Mouse (Mus musculus): ENCODE data around the gene Dag1.
"Not testable (repeated sequence)": the region's sequence is repeated elsewhere in the genome, so short reads cannot be mapped to it uniquely, and the experiment has no call there.

Gene Dag1

DNA sequence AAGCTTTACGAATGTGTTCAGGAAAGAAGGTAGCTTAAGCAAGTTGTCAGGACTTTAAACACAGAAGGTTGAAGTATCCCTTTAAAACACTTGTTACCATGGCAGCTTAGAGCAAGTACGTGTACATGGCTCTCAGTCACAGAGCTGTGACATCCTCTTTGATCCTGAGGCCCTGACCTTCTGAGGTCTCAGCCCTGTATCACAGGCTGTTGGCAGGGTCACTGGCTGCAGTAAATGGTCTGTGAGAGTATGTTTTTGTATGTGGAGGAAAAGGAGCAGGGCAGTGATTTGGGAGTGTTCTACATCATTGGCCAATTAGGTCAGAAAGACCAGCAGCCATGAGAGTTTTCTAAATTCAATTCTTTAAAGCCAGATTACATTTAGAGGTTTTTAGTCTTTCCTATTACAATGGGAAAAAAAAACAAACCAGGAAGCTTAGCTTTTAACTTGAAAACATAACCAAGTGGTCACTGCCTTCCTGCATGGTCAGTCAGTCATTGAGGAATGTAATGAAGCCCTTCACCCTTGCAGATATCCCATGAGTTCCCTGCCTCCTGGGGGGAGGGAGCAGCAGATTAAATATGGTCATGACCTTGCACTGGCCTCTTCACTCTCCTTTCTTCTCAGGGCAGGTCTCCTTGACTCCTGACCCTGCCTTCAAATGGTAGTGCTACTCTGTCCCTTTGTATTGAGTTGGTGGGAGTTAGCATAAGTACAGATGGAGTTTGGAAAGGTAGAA is 35.7 kb downstream of the Dag1 start:
- no peak for DNase-seq (ENCODE audit: low read depth, low spot score)

DNA sequence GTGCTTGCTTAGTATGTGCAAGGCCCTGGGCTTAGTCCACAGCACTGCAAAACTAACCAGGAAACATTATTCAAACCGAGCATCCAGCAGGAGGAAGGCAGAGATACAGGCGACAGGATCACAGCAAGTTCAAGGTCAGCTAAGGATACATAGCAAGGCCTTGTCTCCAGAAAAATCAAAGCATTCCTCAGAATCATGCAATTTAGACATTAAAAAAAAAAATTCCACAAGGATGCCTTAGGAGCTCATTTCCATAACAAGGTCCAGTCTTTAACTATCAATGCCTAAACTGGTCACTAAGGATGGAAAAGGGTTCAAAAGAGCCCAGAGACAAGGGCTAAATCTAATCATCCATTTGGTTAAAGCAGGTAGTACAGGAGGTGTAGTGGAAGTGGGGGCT is 38.6 kb downstream of the Dag1 start:
- DNase-seq (ENCODE audit: low read depth, low spot score), result no peak

DNA sequence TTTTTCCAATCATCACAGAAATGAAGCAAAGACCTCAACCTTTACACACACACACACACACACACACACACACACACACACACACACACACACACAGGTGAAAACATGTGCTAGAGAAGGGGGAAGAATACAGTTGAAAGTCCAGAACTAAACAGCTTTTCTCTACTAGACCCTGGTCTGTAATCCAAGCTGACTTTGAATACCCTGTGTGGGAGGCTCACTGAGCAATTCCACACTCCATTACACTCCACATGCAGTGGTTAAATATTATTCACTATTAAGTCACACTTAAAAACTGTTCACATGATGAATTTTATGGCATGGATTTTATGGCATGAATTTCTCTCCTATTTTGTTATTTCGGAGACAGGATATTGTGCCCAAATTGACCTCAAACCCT is 40.1 kb downstream of the Dag1 start:
- DNase-seq (ENCODE audit: low read depth, low spot score), result no peak

DNA sequence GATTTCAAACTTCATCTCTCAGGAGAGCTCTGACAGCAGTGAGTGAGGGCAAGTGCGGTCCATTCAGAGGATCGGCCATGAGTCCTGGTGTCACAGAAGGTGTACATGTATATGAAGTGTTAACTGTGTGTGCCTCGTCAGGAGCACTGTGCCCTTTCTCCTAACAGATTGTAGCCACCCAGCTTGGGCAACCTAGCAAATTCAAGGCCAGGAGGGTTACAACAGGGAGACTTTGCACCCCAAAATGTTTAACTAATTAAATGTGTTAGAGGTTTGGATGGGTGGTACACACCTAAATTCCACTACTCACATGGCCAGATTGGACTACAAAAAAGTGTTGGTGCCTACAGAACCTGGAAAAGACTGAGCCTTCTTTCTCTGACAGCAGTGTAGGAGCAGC is 42.2 kb downstream of the Dag1 start:
- DNase-seq (ENCODE audit: low read depth, low spot score), result no peak

DNA sequence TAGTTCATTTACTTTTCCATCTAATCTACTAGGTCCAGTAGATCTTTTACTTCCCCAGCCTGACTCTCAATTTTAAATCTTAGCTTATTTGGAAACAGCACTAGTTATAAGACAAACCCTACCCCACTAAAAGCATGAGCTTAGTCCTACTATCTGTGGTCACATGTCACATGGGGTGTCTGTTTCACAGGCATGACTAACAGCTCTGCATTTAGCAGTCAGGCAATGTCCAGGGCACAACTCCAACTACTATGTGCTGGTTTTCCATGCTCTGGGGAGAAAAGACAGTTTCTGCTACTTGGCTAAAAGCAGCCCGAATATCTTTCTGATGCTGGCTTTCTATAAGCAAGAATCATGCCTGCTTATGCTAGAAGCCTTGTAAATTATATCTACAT is 43.4 kb downstream of the Dag1 start:
- DNase-seq (ENCODE audit: low read depth, low spot score), result peak; percentile 79

DNA sequence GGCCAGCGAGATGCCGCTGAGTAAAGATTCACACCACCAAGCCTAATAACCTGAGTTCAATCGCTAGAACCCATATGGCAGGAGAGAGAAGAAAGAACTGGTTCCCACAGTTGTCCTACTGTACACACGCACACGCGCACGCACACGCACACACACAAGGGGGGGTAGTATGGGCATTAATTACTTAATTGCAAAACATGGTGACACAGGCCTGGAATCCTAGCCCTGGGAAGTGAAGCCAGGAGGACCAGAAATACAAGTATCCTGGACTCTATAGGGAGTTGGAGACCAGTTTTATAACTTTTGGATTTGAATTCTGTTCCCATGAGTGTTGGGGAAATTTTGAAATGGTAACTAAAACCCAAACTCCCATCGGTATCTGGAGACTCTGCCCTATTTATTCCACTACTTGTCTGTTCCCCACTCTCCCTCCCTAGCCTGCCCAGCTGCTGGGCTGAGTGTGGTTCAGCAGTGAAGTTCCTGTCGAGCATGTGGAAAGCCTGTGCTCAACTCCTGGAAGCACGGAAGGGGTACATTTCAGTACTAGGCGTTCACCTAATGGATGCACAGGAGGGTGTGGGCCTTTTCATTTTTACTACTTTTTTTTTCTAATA is 43.9 kb downstream of the Dag1 start:
- no peak for DNase-seq (ENCODE audit: low read depth, low spot score)

DNA sequence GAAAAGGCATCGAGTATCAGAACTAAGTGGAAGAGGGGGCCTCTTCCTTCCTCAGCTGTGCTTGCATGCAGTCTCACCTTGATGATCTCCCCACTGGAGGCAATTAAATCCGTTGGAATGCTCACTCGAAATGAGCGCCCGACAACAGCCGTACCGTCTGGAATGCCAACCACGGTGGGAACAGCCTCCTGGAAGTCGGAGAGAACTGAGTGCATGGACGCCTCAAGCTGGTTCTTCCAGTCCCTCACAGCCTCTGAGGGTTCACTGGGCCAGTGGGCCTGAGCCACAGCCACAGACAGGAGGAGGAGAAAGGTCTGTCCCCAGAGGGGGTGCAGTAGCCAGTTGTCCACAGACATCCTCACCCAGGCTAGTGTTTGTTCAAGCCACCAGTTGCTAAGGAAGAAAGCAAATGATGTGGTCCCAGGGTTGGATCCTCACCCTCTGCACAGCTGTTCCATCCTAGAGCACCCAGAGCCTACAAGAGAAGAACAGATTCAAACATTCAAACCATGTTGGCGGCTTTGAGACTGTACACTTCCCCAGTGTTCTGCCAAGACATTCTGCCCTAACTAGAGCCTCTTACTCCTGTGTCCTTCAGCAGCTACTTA is 45.7 kb downstream of the Dag1 start:
- no peak for DNase-seq (ENCODE audit: low read depth, low spot score)

DNA sequence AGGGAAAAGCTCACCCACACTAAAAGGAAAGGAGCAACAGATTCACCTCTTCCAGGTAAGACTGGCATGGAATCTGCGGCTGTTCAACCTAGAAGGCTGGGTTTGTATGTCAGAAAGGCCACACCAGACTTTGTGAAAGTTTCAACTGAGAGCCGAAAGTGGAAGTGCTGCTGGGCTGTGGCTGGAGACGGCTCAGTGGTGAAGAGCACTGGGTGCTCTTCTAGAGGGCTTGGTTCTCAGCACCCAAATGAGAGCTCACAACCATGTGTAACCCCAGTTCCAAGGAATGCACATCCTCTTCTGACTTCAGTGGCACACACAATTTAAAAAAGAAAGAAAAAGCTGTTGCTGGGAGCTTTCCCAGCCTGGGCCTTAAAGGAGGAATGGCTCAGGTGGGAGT is 46.4 kb downstream of the Dag1 start:
- no peak for DNase-seq (ENCODE audit: low read depth, low spot score)

DNA sequence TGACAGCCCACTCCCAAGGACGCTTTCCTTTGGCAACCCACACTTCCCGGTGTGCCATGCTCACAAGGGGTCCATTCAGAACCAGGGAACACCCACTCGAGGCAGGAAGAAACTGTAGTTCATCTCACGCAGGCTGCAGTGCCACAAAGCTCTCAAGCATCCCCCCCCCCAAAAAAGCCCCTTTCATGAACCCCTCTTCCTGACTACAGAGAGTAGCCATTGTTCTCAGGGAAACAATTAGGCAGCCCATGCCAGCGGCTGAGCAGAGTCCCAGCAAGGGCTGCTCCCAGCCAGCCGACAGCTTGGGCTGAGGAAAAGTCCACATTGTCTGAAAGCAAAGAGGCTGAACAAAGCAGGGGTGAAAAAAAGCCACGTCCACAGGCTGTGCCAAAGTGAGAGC is 50.7 kb downstream of the Dag1 start:
- no peak for DNase-seq (ENCODE audit: low read depth, low spot score)

DNA sequence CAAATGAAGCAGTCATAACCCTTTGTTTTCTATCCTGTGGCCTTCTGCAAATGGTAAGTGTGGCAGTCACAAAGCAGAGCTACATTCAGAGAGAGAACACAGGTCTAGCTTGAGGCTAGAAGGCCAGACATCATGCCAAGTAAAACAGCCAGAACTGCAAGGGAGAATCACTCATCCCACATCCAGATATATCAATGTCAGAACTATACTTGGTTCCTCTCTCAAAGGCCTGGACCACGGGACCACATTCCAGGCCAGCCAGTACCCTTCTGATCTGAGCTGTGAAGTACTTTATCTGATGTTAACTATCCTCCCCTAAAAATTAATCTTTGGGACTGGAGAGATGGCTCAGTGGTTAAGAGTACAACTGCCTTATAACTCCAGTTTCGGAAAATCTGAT is 51.3 kb downstream of the Dag1 start:
- no peak for DNase-seq (ENCODE audit: low read depth, low spot score)

DNA sequence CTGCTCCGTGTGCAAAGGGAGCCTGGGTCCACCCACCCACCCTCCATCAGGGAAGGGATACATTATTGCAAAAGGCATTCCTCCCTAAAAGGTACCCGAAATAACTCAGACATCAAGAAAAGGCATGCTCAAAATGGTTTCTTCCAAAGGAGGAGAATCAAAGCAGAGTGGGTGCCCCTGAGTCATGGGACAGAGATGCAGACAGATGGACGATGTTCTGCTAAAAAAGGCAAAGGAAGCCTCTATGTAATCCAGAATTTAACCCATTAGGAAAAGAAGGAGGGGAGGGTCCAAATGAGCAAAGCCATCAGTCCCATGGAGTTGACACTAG is 58.2 kb downstream of the Dag1 start:
- DNase-seq (ENCODE audit: low read depth, low spot score), result peak; percentile 86

DNA sequence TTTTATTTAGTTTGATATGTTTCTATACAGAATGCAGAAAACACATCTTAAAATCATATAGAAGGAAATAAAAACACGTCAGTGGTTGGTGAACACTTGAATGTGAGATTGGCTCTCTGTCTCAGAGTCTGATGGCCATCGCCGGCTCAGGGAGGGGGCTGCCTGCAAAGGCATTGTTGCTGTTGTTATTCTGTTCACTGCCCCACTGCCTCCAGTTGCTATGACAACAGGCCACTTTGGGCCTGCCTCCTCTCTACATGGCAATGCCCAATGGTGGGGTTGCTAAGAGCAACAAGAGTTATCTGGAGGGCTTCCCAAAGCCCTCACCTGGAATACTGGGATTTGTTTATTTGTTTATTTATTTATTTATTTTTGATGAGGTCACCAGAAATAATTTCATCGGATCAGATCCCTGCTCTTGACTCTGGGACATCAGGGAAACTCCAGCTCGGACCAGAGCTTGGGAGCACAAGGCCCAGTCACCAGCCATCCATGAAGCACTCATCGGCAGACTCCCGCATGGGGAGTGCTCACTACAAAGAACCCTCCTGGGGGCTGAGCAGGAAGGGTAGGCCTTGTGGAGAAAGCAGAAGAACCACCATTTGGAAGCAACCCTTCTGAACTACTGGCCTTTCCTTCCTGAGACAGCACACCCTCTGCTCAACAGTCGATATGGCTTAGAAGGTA is 58.7 kb downstream of the Dag1 start:
- DNase-seq (ENCODE audit: low read depth, low spot score), result no peak

DNA sequence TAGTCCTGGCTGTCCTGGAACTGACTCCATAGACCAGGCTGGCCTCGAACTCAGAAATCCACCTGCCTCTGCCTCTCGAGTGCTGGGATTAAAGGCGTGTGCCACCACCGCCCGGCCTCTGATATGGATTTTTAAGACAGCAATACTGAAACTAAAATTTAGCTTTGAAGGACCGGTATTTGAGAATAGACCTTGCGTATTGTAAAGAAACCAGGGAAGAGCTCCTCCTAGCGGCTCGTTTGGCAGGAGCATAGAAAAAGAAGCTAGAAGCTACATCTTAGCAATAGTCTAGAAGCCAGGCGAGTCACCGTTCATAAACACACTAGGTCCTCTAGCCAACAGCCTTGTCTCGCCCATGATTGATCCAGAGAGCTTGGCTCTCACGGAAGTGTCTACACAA is 60.7 kb downstream of the Dag1 start:
- DNase-seq (ENCODE audit: low read depth, low spot score), result peak; percentile 73

DNA sequence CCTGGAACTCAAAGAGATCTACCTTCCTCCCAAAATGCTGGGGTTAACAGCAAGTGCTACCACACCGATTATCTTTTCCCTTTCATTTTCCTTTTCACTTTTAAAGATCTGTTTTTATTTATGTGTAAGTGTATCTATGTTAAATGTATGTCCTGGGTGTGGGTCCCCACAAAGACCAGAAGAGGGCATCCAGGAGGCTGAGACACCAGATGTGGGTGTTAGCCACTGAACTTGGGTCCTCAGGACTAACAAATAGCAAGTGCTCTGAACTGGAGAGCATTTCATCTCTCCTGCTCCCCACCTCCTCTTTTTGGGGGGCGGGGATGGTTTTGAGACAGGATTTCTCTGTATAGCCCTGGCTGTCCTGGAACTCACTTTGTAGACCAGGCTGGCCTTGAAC is 61.6 kb downstream of the Dag1 start:
- DNase-seq (ENCODE audit: low read depth, low spot score), result no peak

DNA sequence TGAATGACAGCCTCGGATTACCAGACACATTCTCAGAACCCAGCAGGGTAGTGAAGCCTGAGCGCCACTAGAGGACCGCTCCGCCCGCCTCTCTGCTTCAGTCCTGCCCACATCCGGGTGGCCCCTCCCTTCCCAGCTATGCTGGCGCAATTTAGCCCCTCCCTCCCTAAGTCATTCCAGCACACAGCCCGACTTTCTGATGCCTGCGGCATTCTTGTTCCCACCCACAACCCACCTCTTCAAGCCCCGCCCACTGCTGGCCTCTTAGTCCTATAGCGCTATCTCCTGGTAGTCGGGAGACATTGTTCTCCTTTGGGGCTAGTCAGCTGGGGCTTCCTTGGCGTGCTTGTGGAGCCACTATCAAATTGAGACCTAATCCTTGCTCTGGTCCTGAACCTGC is 62.6 kb downstream of the Dag1 start:
- DNase-seq (ENCODE audit: low read depth, low spot score), result peak; percentile 98

DNA sequence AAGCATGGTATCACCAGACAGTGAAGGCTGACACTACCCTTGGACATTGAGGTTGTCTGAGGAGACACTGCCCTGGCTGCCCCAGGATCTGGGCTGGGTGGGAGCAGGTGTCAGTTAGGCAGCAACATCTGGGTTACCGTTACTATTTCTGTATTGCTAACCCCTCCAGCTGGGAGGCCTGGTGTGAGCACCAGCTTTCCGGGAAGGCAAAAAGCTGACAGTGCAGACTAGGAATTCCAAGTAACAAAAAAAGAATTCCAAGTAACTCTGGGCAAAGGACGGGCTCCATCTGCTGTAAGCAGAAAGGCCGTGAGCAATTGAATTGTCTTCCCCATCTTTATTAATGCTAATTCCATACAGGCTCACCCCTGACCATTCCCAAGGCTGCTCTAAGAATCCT is 65.1 kb downstream of the Dag1 start:
- no peak for DNase-seq (ENCODE audit: low read depth, low spot score)

DNA sequence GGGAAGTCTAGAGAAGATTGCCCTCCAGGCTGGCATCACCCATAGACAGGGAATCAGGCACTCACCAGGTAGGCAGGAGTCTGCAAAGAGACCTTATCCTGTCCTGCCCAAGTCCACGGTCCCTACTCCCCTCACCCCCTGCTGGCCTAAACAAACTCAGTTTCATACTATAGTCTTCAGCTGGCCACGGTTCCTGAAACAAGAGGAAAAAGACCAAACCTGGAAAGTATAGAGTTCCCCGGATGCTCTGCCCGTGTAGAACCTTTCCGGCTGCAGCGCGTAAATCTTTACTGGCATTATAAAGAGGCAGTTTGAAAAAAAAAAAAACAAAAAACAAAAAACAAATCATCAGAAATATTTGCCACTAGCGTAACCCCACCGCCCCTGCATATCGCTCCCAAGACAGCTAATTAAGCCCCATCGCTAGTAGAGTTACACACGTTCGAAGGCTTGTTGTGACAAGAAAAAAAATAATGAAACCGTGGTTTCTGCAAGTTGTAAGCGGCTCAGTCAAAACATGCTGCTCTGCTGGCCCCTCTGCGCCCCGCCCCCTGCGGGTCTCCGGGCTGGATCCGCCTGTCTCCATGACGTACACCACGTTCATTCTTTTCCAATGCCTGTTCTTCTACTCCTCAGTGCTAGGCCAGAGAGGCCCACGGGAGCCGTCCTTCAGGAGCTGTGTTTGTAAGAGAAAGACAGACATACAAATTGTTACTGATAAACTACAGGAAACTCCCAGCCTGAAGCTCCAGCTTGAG is 66.7 kb downstream of the Dag1 start:
- DNase-seq (ENCODE audit: low read depth, low spot score), result no peak

DNA sequence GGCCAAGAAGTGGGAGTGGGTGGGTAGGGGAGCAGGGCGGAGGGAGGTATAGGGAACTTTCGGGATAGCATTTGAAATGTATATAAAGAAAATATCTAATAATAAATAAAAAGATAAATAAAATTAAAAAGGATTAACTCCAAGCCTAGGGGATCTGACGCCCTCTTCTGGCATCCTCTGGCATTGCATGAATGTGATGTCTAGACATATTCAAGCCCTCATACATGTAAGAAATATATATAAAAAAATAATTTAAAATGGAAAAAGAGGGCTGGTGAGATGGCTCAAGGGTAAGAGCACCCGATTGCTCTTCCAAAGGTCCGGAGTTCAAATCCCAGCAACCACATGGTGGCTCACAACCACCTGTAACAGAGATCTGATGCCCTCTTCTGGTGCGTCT is 67.5 kb downstream of the Dag1 start:
- not testable (repeated sequence) for DNase-seq (ENCODE audit: low read depth, low spot score)

DNA sequence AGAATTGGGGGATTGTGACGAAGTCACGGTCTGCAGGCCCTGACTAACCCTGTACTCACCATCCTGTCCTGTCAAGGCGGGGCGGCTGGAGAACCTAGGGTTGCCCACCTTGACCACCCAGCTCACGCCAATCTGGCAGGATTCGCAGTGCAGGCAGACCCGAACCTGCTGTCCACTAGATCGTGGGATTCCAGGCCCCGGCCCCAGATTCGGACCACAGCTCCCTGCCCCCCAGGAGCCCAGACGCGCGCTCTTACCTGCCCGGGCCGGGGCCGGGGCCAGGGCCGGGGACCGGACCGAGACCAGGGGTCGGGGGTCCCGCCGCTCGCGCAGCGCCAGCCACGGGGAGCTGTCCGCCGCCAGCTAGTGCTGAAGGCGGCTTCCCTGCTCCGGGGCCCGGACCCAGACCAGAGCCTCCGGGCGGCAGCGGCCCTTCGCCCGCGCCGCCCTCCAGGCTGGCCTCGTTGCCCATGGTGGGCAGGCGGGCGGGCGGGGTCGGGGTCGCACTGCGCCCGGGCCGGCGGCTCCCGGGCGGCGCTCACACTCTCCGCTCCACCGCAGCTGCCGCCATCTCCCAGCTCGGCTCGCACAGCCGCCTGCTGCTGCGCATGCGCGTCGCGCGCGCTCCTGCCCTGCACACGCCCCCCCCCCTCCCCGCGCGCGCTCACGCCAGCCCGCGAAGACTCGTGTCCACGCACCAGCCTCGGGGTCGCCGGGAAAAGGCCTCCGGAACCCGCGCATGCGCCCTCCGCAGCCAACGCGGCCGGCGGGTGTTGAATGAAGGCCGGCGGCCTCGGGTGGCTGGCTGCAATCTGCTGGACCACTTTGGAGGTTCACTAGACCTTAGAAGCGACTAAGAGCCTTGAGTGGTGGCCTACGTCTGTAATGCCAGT is 73.7 kb downstream of the Dag1 start, which contains the start of gene Bsn:
Bsn (minus strand) TSS at position 598 of the 893 bp plus-strand sequence.
- no peak for DNase-seq (ENCODE audit: low read depth, low spot score)

DNA sequence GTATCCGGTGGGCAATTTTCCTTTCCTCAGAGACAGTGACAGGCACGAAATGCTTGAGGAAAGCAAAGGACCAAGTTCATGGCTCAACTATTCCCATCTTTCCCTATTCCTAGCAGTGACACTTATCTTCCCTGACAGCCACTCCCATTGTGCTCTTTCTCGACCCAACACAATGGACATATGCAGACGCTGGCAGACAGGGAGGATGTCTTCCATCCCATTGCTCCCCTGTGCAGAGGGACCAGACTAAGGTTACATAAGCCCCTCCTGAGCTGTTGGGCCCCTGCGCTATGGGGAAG is 74.3 kb downstream of the Dag1 start:
- no peak for DNase-seq (ENCODE audit: low read depth, low spot score)

DNA sequence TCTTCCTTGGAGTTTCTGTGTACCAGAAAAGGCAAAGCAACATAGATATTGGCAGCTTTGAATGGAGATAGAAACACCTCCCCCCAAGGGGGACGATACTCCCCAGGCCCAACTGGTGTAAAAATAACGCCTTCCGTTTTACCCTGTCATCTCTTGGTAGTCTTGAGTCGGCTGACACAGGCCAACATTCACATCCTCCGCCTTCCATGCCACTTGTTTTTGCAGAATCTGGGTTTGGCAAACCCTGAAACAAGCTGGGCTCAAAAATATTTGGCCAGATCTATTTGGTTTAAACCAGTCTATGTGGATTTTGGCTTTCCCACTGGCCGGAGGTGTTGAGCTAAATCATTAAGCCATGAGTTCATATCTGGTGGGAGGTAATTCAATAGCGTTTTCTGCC is 74.7 kb downstream of the Dag1 start:
- DNase-seq (ENCODE audit: low read depth, low spot score), result no peak
